Mouse (Mus musculus): ENCODE measurements around the gene Gcnt3.
"Not testable (repeated sequence)": the region's sequence is repeated elsewhere in the genome, so short reads cannot be mapped to it uniquely, and the experiment has no call there.

Gene Gcnt3

DNA sequence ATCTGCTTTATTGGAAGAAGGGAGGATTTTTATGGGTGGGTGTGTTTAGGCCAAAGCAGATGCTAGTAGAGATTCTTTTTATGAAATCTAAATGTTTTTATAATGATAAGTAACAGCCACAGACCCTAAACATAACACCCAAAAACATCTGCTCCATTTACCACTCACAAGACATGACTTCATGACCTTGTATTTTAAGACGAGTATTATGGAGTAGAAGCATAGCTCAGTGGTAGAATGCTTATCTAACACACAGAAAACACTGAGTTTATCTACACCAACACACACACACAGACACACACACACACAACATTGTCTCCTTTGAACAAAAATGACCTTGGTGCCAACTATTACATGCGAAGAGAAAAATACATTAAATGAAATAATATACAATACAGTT is 7.0 kb upstream of the Gcnt3 start:
- no peak for DNase-seq (ENCODE audit: low read depth, low spot score)

DNA sequence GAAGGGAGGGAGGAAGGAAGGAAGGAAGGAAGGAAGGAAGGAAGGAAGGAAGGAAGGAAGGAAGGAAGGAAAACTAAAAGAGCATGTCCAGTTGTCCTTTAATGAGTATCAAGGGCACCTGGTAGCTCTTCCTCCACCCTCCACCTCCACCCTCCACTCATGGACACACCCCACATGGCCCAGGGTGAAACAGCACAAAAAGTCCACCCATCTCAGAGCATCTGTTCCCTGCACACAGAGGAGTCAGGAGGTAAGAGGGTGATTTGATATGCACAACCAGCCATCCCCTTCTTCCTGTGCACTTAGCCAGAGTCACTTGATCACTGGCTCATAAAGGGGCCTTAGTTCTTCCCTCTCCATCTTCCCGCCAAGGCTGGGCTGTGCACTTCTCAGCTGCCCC is 5.0 kb upstream of the Gcnt3 start:
- DNase-seq (ENCODE audit: low read depth, low spot score): no peak

DNA sequence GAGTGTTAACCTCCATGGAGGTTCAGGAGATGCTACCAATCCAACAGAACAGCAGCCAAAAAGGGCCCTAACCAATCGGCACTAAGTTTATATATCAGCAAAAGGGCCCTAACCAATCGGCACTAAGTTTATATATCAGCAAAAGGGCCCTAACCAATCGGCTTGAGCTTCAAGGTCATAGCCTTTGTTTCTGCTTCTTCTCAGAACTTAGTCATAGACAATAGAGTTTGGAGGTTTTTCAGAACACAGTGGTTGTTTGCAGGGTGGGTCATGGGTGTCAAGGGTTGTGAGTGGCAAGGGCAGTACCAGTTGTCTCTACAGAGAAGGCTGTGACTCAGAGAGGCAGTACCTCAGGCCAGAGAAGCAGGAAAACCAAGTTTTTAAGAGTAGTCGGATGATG is 4.2 kb upstream of the Gcnt3 start:
- DNase-seq (ENCODE audit: low read depth, low spot score): no peak

DNA sequence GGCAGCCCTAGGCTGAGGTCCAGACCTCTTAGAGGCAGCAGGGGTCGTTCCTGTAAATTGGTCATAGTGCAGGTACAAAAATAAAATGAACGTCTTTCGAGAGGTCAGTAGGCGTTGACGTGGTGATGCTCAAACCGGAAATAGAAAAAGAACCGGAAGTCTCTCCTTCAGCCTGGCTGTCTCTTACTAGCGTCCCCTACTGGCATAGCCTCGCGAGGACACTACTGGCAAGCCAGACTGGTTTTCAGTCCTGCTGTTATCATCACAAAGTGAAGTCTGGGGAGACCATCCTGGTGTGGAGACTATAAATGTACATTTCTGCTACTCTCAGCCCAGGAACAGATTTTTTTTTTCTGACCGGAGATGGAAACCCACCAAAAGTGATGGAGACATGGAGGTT is 2.7 kb upstream of the Gcnt3 start:
- DNase-seq (ENCODE audit: low read depth, low spot score): no peak

DNA sequence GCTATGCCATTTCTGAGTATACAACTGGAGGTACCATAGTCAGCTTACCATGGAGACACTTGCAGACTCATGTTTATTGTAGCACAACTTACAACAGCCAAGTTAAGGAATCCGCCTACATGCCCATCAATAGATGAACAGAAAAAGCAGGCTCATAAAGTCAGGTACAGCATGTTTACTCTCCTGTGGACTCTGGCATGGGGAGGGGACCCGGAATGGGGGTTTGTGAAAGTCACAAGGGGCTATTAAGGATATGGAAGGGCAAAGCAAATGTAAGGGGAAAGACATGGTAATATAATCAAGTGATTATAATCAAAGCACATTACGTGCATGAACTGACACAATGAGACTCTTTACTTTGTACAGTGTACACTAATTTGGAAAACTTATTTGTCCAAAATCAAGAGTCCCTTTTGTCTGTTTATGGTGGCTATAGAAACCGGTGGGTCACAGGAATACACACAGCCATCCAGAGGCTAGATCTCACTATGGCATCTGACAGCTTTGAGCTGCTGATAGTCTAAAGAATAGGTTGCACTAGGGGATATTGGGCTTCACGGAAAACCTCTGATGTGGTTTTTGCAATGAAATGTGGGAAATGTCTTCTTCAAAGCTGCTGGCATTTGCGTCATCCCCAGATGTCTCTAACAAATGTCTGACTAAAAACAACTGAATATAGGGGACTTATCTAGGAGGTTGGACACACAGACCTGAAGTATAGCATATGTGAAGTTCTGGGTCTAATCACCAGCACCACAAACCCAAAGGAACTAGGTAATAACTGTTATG is 1.9 kb upstream of the Gcnt3 start:
- DNase-seq (ENCODE audit: low read depth, low spot score): no peak

DNA sequence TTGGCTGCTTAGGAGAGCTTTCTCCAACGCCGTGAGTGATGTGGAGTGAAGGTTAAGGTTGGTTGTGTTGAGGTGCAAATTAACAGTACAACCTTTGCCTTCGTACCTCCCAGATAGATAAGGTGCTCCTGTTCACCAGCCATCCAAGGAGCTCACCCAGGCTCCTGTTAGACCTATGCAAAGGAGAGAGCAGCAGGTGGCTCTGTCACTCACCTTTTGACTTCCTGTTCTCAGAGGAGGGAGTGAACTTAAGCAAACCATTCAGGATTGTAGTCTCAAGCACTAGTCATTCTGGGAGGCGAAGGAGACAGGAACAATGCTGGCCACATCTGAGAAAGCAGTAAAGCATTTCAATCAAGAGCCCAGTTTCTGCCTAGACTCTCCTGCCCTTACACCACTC is 1.2 kb downstream of the Gcnt3 start:
- DNase-seq (ENCODE audit: low read depth, low spot score): no peak

DNA sequence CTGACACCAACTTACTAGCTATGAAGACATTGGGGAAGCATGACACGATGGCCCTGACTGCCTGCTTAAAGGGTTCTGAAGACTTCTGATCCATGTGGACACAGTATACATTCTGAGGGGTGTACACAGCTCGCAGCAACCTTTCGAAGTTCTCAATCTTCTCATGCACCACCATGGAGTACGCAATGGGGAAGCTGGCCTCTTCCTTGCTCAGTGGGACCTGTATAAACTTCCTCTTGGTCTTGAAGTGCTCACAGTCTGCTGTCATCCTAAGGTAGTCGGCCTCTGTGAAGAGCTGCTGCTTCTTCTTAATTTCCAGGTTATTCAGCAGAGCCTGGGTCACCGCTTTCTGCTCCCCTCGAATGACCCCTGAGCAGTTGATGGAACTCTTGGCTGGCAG is 3.2 kb downstream of the Gcnt3 start:
- DNase-seq (ENCODE audit: low read depth, low spot score): no peak

DNA sequence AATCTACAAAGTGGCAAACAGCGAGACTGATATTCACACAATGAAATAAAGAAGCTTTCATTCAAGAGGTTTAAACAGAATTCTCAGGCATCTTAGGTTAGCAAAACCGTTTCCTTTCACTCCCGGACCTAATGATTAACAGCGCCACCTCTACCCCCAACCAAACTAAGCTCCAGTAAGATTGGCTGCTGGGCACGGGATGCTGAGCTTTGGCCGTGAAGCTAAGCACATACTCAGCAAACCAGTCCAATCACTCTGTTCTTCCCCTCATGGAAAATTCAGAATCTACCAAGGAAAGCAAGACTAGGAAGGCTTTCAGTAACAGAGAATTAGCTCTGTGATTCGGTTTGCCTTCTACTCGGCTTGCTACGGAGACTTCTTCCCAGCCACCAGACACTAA is 4.8 kb downstream of the Gcnt3 start:
- DNase-seq (ENCODE audit: low read depth, low spot score): no peak

DNA sequence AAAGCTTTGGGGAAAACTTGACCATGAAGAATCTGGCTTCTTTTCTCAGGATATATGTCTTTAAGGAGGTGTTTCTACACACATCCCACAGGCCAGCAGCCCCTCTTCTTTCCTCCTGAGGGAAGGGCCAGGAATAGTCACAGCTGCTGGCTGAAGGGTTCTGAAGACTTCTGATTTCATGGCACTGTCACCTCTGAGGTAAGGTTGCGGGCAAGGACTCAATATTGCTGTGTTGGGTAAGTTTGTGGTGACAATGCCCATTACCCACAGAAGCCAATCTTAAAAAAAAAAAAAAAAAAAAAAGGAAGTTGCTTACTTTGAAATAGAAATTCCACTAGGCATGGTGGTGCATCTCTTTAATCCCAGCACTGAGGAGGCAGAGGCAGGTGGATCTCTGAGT is 5.7 kb downstream of the Gcnt3 start:
- no peak for DNase-seq (ENCODE audit: low read depth, low spot score)

DNA sequence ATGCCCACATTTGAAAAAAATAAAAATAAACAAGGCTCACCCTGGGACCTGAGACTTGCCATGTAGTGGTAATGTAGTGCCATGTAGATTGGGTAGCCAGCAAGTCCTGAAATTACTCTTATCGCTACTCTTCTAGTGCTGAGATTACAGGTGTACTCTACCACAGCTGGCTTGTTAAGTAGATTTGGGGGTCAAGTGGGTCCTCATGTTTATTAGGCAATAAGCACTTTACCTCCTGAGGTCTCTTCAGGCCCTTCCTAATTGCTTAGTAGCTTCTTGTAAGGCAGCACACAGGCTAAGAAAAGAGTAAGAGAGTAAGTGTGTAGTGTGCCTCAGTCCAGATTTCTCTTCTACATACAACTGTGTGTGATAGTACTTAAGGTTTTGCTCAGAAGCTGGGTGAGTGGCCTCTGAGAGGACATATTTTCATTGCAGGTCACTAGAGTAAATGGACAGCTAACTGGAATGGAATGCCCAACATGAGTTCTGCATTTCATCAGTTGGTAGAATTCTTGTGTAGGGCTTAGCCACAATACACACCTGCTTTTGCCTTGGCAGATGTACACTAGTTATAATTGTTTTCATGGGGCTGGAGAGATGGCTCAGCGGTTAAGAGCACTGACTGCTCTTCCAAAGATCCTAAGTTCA is 12.4 kb downstream of the Gcnt3 start:
- DNase-seq (ENCODE audit: low read depth, low spot score): no peak

DNA sequence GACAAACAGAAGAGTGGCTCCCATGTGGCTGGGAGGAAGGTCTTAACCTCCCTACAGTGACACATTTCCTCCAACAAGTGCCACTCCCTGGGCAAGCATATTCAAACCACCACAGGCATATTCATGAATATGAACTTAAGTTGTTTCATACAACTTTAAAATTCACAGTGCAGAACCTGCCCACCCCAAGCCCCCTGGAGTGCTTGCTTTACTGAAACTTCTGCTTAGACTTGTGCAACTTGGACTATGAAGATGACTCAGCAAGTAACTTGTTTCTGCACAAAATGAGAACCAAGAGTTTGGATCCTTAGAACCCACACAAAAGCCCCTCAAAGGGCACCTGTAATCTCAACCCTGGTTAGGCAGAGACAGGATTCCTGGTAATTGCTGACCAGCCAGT is 13.2 kb downstream of the Gcnt3 start:
- no peak for DNase-seq (ENCODE audit: low read depth, low spot score)

DNA sequence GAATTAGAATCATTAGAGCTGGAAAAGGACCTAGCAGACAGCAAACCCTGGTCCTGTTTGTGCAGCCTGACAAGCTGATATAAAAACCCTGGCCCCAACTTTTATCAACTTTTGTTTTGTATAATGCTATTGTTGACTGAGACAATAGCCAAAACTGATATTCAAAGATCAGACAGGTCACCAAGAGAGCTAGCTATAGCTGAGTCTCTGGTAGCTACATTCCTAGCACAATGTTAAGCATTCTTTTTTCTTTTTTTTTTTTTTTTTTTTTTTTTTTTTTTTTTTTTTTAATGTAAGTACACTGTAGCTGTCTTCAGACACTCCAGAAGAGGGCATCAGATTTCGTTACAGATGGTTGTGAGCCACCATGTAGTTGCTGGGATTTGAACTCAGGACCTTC is 14.3 kb downstream of the Gcnt3 start:
- DNase-seq (ENCODE audit: low read depth, low spot score): not testable (repeated sequence)

DNA sequence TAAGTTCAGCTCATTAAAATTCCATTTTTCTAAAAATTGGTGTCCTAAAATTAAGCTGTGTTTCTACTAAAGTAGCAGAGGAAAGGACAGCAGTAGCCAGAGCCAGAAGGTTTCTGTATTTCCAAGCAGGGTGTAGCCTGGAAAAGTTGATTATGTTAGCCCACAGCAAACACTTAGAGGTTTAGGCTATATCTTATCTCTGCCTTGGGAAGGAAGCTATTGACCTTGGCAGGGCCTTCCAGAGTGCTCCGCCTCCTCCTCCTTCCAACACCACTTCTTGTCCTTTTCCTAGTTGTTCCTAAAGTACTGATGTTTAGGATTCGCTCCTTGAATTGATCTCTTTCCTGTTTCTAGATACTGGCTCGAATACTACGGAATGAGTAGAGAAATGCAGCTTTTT is 15.8 kb downstream of the Gcnt3 start:
- no peak for DNase-seq (ENCODE audit: low read depth, low spot score)

DNA sequence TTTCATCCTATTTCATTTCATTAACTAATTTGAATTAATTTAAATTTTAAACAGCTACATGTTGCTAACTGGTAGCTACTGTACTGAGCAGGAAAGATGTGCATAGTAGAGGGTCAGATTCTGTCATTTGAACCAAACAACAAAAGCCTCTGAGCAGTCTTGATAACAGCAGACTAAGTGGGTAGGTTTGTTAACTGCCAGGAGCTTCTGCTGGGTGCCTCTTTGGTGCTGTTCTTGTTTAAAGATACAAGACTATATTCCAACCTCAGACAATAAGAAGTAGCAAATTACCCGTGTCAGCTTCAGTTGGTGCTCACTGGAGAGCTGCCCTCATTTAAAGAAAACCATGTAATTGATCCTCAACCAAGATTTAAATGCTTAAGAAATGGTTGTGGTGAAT is 16.3 kb downstream of the Gcnt3 start:
- DNase-seq (ENCODE audit: low read depth, low spot score): no peak

DNA sequence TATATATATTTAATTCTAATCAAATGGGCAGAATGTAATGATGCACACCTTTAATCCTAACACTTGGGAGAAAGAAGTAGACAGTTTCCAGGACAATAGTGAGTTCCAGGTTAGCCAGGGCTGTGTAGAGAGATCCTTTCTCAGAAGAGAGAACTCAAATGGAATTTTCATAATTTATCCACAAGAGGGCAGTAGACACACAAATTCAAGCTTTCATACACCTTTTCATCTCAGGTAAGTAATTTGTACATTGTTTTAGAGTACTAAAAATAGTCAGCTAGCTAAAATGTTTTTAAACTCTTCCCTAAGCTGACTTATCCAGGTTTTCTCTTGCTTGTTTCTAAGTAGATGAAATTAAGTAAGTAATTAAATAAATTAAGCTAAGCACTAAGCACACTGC is 19.0 kb downstream of the Gcnt3 start:
- DNase-seq (ENCODE audit: low read depth, low spot score): no peak

DNA sequence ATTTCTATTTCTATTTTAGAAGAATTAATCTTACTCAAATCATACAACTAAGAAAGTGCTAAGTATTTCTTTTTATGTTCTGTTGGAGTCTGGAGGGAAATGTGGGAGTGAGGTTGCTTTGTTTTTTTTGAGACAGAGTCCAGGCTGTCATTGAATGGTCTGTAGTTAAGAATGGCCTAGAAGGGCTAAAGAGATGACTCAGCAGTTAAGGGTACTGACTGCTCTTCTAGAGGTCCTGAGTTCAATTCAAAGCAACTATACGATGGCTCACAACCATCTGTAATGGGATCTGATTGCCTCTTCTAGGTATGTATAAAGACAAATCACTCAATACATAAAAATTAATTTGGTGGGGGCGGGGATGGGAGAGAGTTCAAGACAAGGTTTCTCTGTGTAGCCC is 22.3 kb downstream of the Gcnt3 start:
- DNase-seq (ENCODE audit: low read depth, low spot score): no peak

DNA sequence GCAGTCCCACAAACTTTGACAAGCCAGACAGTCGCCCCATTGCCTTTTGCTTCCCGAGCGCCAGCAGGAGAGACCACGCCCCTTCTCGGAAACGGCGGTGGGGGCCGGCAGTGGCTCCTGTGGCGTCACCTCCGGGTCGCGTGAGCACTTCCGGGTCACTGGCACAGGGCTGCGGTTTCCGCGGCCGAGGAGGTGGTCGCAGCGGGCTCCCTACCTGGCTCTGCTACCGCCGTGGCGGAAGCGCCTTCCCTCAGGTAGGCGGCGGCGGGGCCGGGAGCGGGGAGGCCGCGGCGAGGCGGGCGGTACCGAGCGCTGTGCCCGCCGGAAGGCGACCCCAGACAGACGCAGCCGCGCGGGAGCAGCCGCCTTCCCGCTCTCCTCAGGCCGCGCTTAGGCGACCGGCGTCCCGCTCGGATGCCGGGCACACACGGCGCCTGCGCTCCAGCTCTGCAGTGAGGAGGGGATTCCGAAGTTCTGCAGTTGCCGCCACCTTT is 25.4 kb downstream of the Gcnt3 start, which contains the start of gene Gtf2a2:
Gene Gtf2a2, plus strand, starts transcription at position 143 of the 494 bp plus-strand sequence.
- peak; percentile 80 for DNase-seq (ENCODE audit: low read depth, low spot score)

DNA sequence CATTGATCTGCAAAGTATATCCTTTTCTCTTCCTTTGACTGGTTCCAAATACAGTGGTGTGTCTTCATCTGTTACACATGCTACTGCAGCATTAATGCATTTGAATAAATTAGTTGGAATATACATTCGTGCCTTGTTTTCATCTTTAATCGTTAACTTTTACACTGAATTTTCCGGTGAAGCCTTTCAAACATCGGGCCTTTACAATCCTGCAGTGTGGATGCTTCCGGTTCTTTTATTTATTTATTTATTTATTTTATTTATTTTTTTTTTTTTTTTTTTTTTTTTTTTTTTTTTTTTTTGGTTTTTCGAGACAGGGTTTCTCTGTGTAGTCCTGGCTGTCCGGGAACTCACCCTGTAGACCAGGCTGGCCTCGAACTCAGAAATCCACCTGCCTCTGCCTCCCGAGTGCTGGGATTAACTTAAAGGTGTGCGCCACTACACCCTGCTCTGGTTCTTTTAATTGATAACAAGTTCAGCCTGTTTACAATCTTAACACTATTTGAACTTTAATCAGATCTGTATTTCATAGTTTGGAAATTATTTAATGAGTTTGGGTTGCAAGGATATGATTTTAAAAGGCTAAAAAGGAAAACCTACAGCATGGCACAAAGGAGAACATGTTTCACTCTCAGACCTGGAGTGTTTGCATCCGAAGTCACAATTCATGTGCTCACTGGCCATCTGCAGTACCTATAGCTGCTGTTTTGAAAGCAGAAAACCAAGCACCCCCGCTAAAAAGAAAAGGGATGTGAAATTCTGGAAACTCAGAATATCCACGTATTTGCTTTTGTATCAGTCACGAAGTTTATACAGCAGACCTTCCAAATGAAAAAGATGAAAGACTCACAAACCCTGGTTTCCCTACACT is 26.1 kb downstream of the Gcnt3 start:
- no peak for DNase-seq (ENCODE audit: low read depth, low spot score)

DNA sequence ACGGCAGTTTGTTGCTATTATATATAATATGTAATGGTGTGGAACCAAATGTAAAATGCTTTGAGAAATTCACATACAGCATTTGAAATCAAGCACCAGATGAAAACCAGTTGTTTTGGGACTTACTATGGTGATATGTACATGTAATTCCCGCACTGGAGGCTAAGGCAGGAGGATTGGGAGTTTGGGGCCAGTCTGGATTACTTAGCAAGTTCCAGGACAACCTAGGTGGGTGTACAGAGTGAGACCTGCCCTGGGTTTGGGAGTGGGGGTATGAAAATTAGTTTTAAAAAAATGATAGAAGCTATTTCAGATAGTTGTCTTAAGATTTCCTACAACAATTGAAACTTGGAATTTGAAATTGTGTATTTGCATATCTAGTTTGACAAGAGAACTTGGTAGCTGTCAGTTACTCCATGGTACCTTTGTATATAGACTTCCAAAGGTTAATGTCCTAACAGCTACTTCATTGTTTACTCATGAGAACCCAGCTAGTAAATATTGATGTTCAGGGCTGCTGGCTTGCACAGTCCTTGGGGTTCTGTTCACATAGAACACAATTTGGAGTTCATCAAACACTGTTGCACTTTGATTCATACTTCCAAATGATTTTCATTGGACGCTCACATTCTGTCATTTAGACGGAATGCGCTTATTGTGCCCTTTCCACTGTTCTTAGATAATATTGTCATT is 27.0 kb downstream of the Gcnt3 start:
- no peak for DNase-seq (ENCODE audit: low read depth, low spot score)

DNA sequence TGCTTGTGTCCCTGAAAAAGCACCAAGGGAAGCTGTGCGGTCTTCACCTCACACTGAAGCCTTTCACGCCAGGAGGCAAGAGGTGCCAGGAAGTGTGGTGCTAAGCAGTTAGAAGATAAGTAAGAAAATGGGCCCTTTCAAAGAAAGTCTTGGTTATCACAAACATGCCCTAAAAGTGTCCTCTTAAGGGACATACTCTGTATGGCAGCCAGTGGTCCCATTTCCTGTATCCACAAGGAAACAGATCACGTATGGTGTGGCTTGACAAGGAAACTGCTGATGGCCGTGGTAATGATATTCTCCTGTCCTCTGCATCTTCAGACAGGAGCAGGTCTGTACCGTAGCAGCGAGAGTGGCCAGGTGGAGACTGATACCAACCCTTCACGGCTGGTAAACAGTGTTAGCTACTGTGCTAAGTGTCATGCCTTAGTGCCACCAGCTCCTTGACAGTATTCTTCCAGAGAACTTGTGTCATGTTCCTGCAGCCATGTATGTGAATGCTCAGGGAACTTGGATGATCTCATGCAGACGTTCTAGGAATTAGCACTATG is 28.1 kb downstream of the Gcnt3 start:
- no peak for DNase-seq (ENCODE audit: low read depth, low spot score)

DNA sequence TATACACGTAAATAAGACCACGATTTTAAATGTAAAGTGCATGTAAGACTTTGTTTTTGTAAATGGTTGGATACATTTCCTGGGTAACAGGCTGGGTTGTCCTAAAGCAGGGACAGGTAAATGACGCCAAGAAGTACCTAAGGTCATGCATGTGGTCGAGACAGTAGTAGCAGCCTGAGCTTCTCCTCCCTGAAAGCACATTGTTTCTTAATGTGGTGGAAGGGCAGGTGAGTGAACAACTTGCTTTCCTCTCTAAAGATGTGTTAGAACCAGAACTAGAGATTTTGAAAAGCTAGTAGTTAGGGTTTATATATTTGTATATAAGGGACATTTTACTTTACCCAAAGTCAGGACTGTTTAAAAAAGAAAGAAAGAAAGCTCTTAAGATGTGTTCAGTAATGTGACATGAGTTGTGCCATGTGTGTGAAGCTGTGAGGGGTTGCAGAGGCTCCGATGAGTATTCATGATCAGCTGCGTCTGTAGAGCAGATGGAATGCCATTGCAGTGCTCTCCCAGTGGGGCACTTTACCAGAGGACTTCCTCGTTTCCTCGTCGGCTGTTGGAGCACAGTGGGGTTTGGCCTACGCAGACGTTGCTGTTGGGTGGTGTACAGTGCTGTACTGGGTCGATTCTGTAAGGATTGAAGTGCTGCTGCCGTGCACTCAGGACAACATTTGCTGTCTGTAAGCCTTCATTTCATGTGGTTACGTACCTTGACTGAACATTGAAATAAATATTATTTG is 30.2 kb downstream of the Gcnt3 start:
- DNase-seq (ENCODE audit: low read depth, low spot score): no peak

Data from skeletal muscle tissue, adult 2 months (tissue).